Mouse (Mus musculus): ENCODE results near the gene Tmem168. TPM values are rescaled to one million over a fixed set of nuclear protein-coding genes. Genes with fewer than 3 reads are reported as not detected.

The Tmem168 gene
- 38.4 and 43.3 TPM in 2 replicates for polyA plus RNA-seq (2014; fragmentation: Nextera tagmentation; extraction: Ambion mirVana)

GRCm38 (mm10) chr6:13607621-13608493, at the start of gene Tmem168:
TSS of gene Tmem168 (minus strand) at chr6:13608100.
- 4% methylated on average over 38 of the region's 71 CpGs for WGBS

GRCm38 (mm10) chr6:13654081-13654480, 46.2 kb upstream of the Tmem168 start:
- H3K4me2 ChIP-seq (ENCODE audit: low read depth, low read length): no peak overlapping the region
- ATAC-seq (ENCODE audit: low read depth): no peak
- no peak overlapping the region for H3K9ac ChIP-seq (ENCODE audit: low read depth, low read length)
- no peaks in the 10 kb centered on the region for H3K9me3 ChIP-seq (ENCODE audit: control insufficient read depth, low read length)
- H3K4me1 ChIP-seq (ENCODE audit: control insufficient read depth, insufficient read depth, low read length): no peaks in the 10 kb centered on the region
- H3K27me3 ChIP-seq (replicated peaks; ENCODE audit: control insufficient read depth, insufficient read depth, low read length): no peaks in the 10 kb centered on the region
- H3K36me3 ChIP-seq (ENCODE audit: control insufficient read depth, insufficient read depth, low read length): peaks cover 22% of the 10 kb centered on the region
- no peak overlapping the region for H3K27ac ChIP-seq (replicated peaks; ENCODE audit: low read depth, low read length)
- no peak for DNase-seq (ENCODE audit: low spot score)
- no peak overlapping the region for H3K4me3 ChIP-seq (ENCODE audit: low read depth, low read length)

More at GRCm38 (mm10) chr6:13607621-13608493, at the start of gene Tmem168:
- H3K4me3 ChIP-seq (ENCODE audit: low read depth, low read length): peak within 1 kb of the TSS; percentile 77
- no peaks in the 10 kb centered on the region for H3K27me3 ChIP-seq (replicated peaks; ENCODE audit: control insufficient read depth, insufficient read depth, low read length)
- H3K4me1 ChIP-seq (ENCODE audit: control insufficient read depth, insufficient read depth, low read length): peaks cover 14% of the 10 kb centered on the region
- H3K9ac ChIP-seq (ENCODE audit: low read depth, low read length): peak within 1 kb of the TSS; percentile 95
- DNase-seq (ENCODE audit: low spot score) (peak; percentile 92), ATAC-seq (ENCODE audit: low read depth) (peak; percentile 95)
- peak within 1 kb of the TSS; percentile 96 for H3K27ac ChIP-seq (replicated peaks; ENCODE audit: low read depth, low read length)
- peak within 1 kb of the TSS; percentile 70 for H3K4me2 ChIP-seq (ENCODE audit: low read depth, low read length)
- H3K36me3 ChIP-seq (ENCODE audit: control insufficient read depth, insufficient read depth, low read length): peaks cover 5% of the 10 kb centered on the region
- no peaks in the 10 kb centered on the region for H3K9me3 ChIP-seq (ENCODE audit: control insufficient read depth, low read length)

GRCm38 (mm10) chr6:13652284-13652683, 44.4 kb upstream of the Tmem168 start:
- no peaks in the 10 kb centered on the region for H3K27me3 ChIP-seq (replicated peaks; ENCODE audit: control insufficient read depth, insufficient read depth, low read length)
- ATAC-seq (ENCODE audit: low read depth) (no peak), DNase-seq (ENCODE audit: low spot score) (no peak)
- H3K4me2 ChIP-seq (ENCODE audit: low read depth, low read length): no peak overlapping the region
- WGBS: 95% methylated on average over 3 of the region's 3 CpGs
- no peak overlapping the region for H3K9ac ChIP-seq (ENCODE audit: low read depth, low read length)
- H3K4me3 ChIP-seq (ENCODE audit: low read depth, low read length): no peak overlapping the region
- no peaks in the 10 kb centered on the region for H3K4me1 ChIP-seq (ENCODE audit: control insufficient read depth, insufficient read depth, low read length)
- peaks cover 22% of the 10 kb centered on the region for H3K36me3 ChIP-seq (ENCODE audit: control insufficient read depth, insufficient read depth, low read length)
- no peak overlapping the region for H3K27ac ChIP-seq (replicated peaks; ENCODE audit: low read depth, low read length)
- peaks cover 6% of the 10 kb centered on the region; the same call in 1 of the 2 replicates for H3K9me3 ChIP-seq (ENCODE audit: control insufficient read depth, low read length)

GRCm38 (mm10) chr6:13650854-13651253, 43.0 kb upstream of the Tmem168 start:
- DNase-seq (ENCODE audit: low spot score) (no peak), ATAC-seq (ENCODE audit: low read depth) (no peak)
- Histone ChIP-seq H3K9me3 (ENCODE audit: control insufficient read depth, low read length) (peaks cover 17% of the 10 kb centered on the region), H3K4me3 (ENCODE audit: low read depth, low read length) (no peak overlapping the region), H3K4me1 (ENCODE audit: control insufficient read depth, insufficient read depth, low read length) (no peaks in the 10 kb centered on the region), H3K9ac (ENCODE audit: low read depth, low read length) (no peak overlapping the region), H3K36me3 (ENCODE audit: control insufficient read depth, insufficient read depth, low read length) (peaks cover 25% of the 10 kb centered on the region), H3K27me3 (replicated peaks; ENCODE audit: control insufficient read depth, insufficient read depth, low read length) (no peaks in the 10 kb centered on the region), H3K27ac (replicated peaks; ENCODE audit: low read depth, low read length) (no peak overlapping the region), H3K4me2 (ENCODE audit: low read depth, low read length) (no peak overlapping the region)
- WGBS: 92% methylated on average over 3 of the region's 3 CpGs

- H3K9ac ChIP-seq (ENCODE audit: low read depth, low read length): no peak overlapping the region
- no peak for ATAC-seq (ENCODE audit: low read depth)
- no peak overlapping the region for H3K4me3 ChIP-seq (ENCODE audit: low read depth, low read length)
- H3K36me3 ChIP-seq (ENCODE audit: control insufficient read depth, insufficient read depth, low read length): peaks cover 30% of the 10 kb centered on the region
- DNase-seq (ENCODE audit: low spot score): no peak
- H3K4me1 ChIP-seq (ENCODE audit: control insufficient read depth, insufficient read depth, low read length): no peaks in the 10 kb centered on the region
- no peak overlapping the region for H3K27ac ChIP-seq (replicated peaks; ENCODE audit: low read depth, low read length)
- no peaks in the 10 kb centered on the region for H3K27me3 ChIP-seq (replicated peaks; ENCODE audit: control insufficient read depth, insufficient read depth, low read length)
- H3K9me3 ChIP-seq (ENCODE audit: control insufficient read depth, low read length): peaks cover 27% of the 10 kb centered on the region
- no peak overlapping the region for H3K4me2 ChIP-seq (ENCODE audit: low read depth, low read length)
Observed at GRCm38 (mm10) chr6:13648305-13648704, 40.4 kb upstream of the Tmem168 start.

GRCm38 (mm10) chr6:13636582-13636989, 28.7 kb upstream of the Tmem168 start:
- Histone ChIP-seq H3K27ac (replicated peaks; ENCODE audit: low read depth, low read length) (no peak overlapping the region), H3K4me1 (ENCODE audit: control insufficient read depth, insufficient read depth, low read length) (no peaks in the 10 kb centered on the region), H3K27me3 (replicated peaks; ENCODE audit: control insufficient read depth, insufficient read depth, low read length) (no peaks in the 10 kb centered on the region), H3K36me3 (ENCODE audit: control insufficient read depth, insufficient read depth, low read length) (peaks cover 24% of the 10 kb centered on the region), H3K4me3 (ENCODE audit: low read depth, low read length) (no peak overlapping the region), H3K4me2 (ENCODE audit: low read depth, low read length) (no peak overlapping the region), H3K9me3 (ENCODE audit: control insufficient read depth, low read length) (no peaks in the 10 kb centered on the region), H3K9ac (ENCODE audit: low read depth, low read length) (no peak overlapping the region)
- DNase-seq (ENCODE audit: low spot score): peak; percentile 67
- ATAC-seq (ENCODE audit: low read depth): peak; percentile 74; the same call in 1 of the 2 replicates
- WGBS: 72% methylated on average over 3 of the region's 3 CpGs

- no peak overlapping the region for H3K4me2 ChIP-seq (ENCODE audit: low read depth, low read length)
- H3K27ac ChIP-seq (replicated peaks; ENCODE audit: low read depth, low read length): no peak overlapping the region
- no peak overlapping the region for H3K9ac ChIP-seq (ENCODE audit: low read depth, low read length)
- 47% methylated on average over 1 of the region's 1 CpGs for WGBS
- peaks cover 21% of the 10 kb centered on the region; the same call in 1 of the 2 replicates for H3K36me3 ChIP-seq (ENCODE audit: control insufficient read depth, insufficient read depth, low read length)
- peak; percentile 15 for DNase-seq (ENCODE audit: low spot score)
- H3K4me1 ChIP-seq (ENCODE audit: control insufficient read depth, insufficient read depth, low read length): no peaks in the 10 kb centered on the region
- H3K9me3 ChIP-seq (ENCODE audit: control insufficient read depth, low read length): no peaks in the 10 kb centered on the region
- no peaks in the 10 kb centered on the region for H3K27me3 ChIP-seq (replicated peaks; ENCODE audit: control insufficient read depth, insufficient read depth, low read length)
- H3K4me3 ChIP-seq (ENCODE audit: low read depth, low read length): no peak overlapping the region
- ATAC-seq (ENCODE audit: low read depth): peak; percentile 53; the same call in 1 of the 2 replicates
Observed at GRCm38 (mm10) chr6:13632571-13632970, 24.7 kb upstream of the Tmem168 start.

GRCm38 (mm10) chr6:13630607-13631006, 22.7 kb upstream of the Tmem168 start:
- Histone ChIP-seq H3K9me3 (ENCODE audit: control insufficient read depth, low read length) (no peaks in the 10 kb centered on the region), H3K36me3 (ENCODE audit: control insufficient read depth, insufficient read depth, low read length) (peaks cover 21% of the 10 kb centered on the region; the same call in 1 of the 2 replicates), H3K9ac (ENCODE audit: low read depth, low read length) (no peak overlapping the region), H3K27me3 (replicated peaks; ENCODE audit: control insufficient read depth, insufficient read depth, low read length) (no peaks in the 10 kb centered on the region), H3K27ac (replicated peaks; ENCODE audit: low read depth, low read length) (no peak overlapping the region), H3K4me3 (ENCODE audit: low read depth, low read length) (no peak overlapping the region), H3K4me2 (ENCODE audit: low read depth, low read length) (no peak overlapping the region), H3K4me1 (ENCODE audit: control insufficient read depth, insufficient read depth, low read length) (no peaks in the 10 kb centered on the region)
- DNase-seq (ENCODE audit: low spot score): peak; percentile 9
- ATAC-seq (ENCODE audit: low read depth): 0 out of 2 replicates have a peak, but pooled peaks have one; percentile 47
- 53% methylated on average over 2 of the region's 2 CpGs for WGBS
